Mouse (Mus musculus) heart, postnatal 25 days (tissue): ENCODE data around the gene Spire2. TPM values are rescaled to one million over a fixed set of nuclear protein-coding genes. Genes with fewer than 3 reads are reported as not detected.

Experiments used
- DNase-seq: peaks from one replicate; pipeline ENCODE4 v3.0.0; 2022; ENCODE audit warnings: low spot score
- intact Hi-C: fragments of 180-260 bp; cut with DNase I; formaldehyde crosslinking; loops from one replicate; pipeline ENCODE4 v1.15.1; 2025
- total RNA-seq, 2 experiments: library from RNA; stranded (reverse); gene quantifications; 2 replicates each; pipeline ENCODE4 v1.2.3; 2021

Spire2 gene
- total RNA-seq, 2 experiments from 2014 or later, result 0.10 to 0.20 TPM

GRCm38 (mm10) chr8:123331810-123332209 lies 703 bp upstream of the Spire2 start:
- no peak for DNase-seq
- intact Hi-C loops, result no loop called here

- no peak for DNase-seq
- intact Hi-C loops, result no loop called here
Observed at GRCm38 (mm10) chr8:123333091-123333587, 626 bp downstream of the Spire2 start.

GRCm38 (mm10) chr8:123333864-123334263 lies 1.4 kb downstream of the Spire2 start:
- intact Hi-C loops, result no loop called here
- DNase-seq, result no peak

GRCm38 (mm10) chr8:123334467-123334866 lies 2.0 kb downstream of the Spire2 start:
- intact Hi-C loops, result no loop called here
- no peak for DNase-seq

- intact Hi-C loops, result no loop called here
- no peak for DNase-seq
Observed at GRCm38 (mm10) chr8:123337475-123337874, 5.0 kb downstream of the Spire2 start.

GRCm38 (mm10) chr8:123340071-123340470 lies 7.6 kb downstream of the Spire2 start:
- no peak for DNase-seq
- intact Hi-C loops, result no loop called here

GRCm38 (mm10) chr8:123341040-123342015 lies 8.8 kb downstream of the Spire2 start:
- intact Hi-C loops, result no loop called here
- no peak for DNase-seq

- no peak for DNase-seq
Observed at GRCm38 (mm10) chr8:123342253-123342652, 9.7 kb downstream of the Spire2 start.

GRCm38 (mm10) chr8:123342911-123343310 lies 10.4 kb downstream of the Spire2 start:
- DNase-seq, result no peak
- intact Hi-C loops, result no loop called here

More at GRCm38 (mm10) chr8:123342253-123342652, 9.7 kb downstream of the Spire2 start:
- intact Hi-C loops, result no loop called here

- DNase-seq, result no peak
- intact Hi-C loops, result no loop called here
Observed at GRCm38 (mm10) chr8:123343422-123343821, 10.9 kb downstream of the Spire2 start.

- DNase-seq, result no peak
- intact Hi-C loops, result no loop called here
Observed at GRCm38 (mm10) chr8:123345135-123345534, 12.6 kb downstream of the Spire2 start.

- DNase-seq, result no peak
- intact Hi-C loops, result no loop called here
Observed at GRCm38 (mm10) chr8:123345856-123346255, 13.3 kb downstream of the Spire2 start.

- intact Hi-C loops, result no loop called here
- DNase-seq, result no peak
Observed at GRCm38 (mm10) chr8:123347293-123347692, 14.8 kb downstream of the Spire2 start.

GRCm38 (mm10) chr8:123348237-123348843 lies 15.8 kb downstream of the Spire2 start:
- DNase-seq, result peak; percentile 24
- intact Hi-C loops, result no loop called here

- DNase-seq, result no peak
- intact Hi-C loops, result no loop called here
Observed at GRCm38 (mm10) chr8:123349073-123349472, 16.6 kb downstream of the Spire2 start.

GRCm38 (mm10) chr8:123352118-123352517 lies 19.6 kb downstream of the Spire2 start:
- intact Hi-C loops, result no loop called here
- no peak for DNase-seq

- DNase-seq, result no peak
- intact Hi-C loops, result no loop called here
Observed at GRCm38 (mm10) chr8:123352786-123353185, 20.3 kb downstream of the Spire2 start.

GRCm38 (mm10) chr8:123353216-123353615 lies 20.7 kb downstream of the Spire2 start:
- DNase-seq, result no peak
- intact Hi-C loops, result no loop called here

- intact Hi-C loops, result loop anchor here (2.0 kb wide), 2 partner anchors 34 to 42 kb away; partner anchors contain the start of gene Fanca
- DNase-seq, result no peak
Observed at GRCm38 (mm10) chr8:123361082-123361739, 28.7 kb downstream of the Spire2 start.
